Mouse (Mus musculus) adrenal gland, adult 18-20 months (tissue): ENCODE measurements around the gene Shisa9. TPM values are rescaled to one million over a fixed set of nuclear protein-coding genes. Genes with fewer than 3 reads are reported as not detected.

Experiments
- DNase-seq, 2 experiments: peaks; one replicate each; pipeline ENCODE4 v3.0.0; 2021 to 2022; ENCODE audit warnings: low spot score in 2 of 2
- total RNA-seq, 2 experiments: library from RNA; stranded (reverse); gene quantifications; 1 replicate in 1 of 2; 2 replicates in 1 of 2; pipeline ENCODE4 v1.2.3; 2021

The Shisa9 gene
- total RNA-seq, 2 experiments from 2014 or later = 4.3 to 5.5 TPM

- no peak for DNase-seq
Observed at GRCm38 (mm10) chr16:12052051-12052450, 68.1 kb downstream of the Shisa9 start.

DNA sequence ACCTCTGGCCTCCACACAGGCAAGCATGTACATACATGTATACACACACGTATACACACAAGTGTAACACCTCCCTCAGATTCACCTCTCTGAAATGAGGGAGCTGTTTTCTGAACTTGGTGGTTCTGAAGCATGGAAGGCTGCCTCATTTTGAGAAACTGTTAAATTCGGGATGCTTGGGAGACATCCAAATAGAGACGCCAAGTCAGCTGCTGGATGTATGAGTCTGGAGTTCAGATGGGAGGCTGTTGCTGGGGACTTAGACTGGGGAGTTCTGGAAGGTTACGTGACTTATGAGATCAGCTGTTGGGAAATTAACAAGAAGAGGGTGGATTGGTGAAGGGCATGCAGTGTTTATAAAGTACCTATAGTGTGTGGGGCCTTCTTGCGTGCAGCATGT is 88.7 kb downstream of the Shisa9 start:
- DNase-seq = no peak

DNA sequence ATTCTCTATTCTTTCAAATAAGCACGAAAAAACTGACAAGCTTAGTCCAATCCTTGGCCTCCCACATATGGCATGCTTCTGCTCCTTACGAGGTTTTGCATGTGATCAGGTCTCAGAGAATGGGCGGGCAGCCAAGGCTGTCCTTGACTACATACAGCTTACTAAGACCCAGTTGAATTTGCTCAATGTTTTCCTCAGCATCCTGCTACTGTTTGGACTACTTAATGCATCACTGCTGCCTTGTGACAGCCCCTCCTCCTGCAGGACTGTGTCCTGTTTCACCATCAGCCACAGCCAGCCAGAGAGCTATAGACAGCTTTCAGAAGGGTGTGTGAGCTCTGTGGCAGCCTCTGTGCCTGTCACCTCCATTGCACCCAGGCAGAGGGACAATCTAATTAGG is 92.4 kb downstream of the Shisa9 start:
- DNase-seq = peak; percentile 32 to 33

DNA sequence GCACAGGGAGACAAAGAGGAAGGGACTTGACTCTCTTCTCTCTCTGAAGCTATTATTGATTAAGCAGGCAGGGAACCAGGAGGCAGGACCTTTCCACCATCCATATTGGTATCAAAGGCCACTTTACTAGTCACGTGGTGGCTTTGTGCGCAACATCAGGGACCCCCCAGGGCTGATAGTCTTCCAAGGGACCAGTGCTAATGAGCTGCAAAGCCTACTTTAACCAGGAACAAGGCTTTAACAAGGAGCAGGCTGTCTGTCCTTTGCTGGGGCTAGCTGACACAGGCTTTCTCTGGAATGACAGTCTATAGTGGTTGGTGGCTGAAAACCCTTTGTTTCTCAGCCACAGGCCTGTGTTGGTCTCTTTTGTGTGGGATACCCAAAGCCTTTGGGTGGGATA is 92.8 kb downstream of the Shisa9 start:
- DNase-seq = no peak

- DNase-seq = no peak
Observed at GRCm38 (mm10) chr16:12083082-12083481, 99.2 kb downstream of the Shisa9 start.

DNA sequence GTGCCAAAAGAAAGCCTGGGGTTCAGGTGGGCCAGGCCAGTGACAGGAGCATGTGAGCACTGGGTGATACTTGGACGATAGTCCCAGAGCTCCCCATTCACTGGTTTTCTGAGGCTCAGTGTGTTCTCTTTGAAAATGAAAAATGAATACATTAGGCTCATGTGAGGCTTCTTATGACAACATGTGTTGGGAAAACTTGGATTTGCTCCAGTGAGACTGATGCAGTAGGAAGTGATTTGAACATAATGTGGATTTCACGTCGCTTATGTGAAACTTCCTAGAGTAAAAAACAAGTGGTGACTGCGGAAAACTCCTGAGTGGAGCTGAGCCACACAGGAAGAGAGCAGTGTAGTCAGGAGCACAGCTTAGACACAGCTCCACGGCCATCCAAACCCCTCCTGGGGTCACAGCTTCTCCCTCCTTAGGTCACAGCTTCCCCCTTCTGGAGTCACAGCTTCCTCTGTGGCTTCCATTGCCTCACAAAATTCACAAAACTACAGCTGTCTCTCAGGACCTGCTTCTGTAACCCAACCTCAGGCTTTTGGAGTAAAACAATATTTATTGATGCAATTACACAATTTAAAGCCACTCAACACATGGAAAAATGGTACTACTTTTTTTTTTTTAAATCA is 106.8 kb downstream of the Shisa9 start:
- DNase-seq = no peak

DNA sequence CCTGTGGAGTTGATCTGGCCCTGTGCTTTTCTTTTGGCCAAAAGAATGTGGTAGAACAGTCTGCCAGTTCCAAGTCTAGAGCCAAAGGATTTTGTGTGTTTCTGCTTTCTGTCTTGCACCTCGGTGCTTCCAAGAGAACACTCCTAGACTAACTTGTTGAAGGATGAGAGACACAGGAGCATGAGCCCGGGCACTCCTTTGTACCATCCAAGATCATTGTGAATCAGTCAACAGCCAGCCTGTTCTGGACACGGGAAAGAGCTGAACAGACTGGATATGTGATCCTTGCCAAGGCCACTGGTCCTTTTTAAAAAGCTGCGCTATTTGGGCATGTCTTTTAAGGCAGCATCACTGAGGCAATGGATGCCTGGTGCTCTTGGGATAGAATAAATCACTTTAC is 109.3 kb downstream of the Shisa9 start:
- DNase-seq = no peak

GRCm38 (mm10) chr16:12094784-12095315 is 110.9 kb downstream of the Shisa9 start:
- DNase-seq = no peak

- DNase-seq = no peak
Observed at GRCm38 (mm10) chr16:12095365-12095764, 111.5 kb downstream of the Shisa9 start.

- DNase-seq = no peak
Observed at GRCm38 (mm10) chr16:12108436-12108835, 124.5 kb downstream of the Shisa9 start.

DNA sequence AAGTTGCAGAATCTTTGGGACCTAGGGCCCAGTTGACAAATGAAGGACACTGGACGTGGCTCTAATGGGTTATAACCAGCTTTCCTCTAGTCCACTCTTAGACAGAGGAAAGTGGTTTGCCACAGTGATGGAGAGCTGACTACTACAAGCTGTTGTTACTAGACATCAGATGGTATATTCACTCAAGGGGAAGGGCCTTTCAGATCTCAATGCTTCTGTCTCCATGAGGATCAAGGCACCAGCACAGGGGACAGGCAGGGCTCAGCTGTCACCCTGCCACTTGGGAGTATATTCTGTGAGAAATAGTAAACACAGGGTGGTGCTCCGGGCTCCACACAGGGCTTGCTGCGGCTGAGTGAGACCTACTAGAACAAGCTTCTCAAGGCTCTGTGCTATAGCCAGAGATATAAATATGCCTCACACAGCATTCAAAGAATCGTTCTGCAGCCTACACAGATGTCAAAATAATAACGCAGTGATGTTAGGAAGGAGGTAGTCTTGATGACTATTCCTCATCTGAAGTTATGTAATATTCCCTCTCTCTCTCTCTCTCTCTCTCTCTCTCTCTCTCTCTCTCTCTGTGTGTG is 127.0 kb downstream of the Shisa9 start:
- no peak for DNase-seq

DNA sequence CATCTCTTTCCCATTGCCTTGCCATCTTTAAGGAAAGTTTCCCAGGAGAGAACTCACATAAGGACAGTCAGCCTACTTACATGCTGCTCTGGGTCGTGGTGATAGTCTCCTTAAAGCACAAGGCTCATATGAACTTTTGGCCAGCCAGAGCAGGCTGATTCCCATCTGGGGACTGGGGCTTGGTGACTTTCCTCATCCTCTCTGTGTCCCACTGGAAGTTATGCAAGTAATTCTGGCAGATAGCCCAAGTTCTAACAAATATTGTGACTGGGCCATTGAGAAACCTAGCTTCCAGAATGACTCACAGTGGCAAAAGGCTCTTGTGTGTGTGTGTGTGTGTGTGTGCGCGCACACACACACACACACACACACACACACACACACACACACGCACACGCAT is 130.5 kb downstream of the Shisa9 start:
- DNase-seq = no peak

GRCm38 (mm10) chr16:12115040-12115856 is 131.3 kb downstream of the Shisa9 start:
- DNase-seq = no peak

DNA sequence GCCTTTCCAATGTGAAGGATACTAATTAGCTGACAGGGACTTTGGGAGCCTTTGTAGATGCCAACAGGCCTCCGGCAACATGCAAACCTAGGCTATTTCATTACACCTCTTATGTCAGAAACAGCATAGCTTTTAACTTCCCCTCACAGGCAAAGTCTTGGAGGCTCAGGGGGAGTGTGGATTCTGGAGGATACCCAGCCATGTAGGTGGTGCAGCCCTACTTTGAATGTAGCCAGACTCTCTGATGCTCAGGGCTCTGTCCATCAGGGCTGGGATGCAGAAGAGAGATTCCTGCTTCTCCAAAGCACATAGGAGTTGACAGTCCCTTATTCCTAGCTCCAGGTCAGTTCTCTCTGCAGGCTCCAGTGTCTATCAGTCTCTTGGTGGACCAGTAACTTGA is 133.0 kb downstream of the Shisa9 start:
- no peak for DNase-seq

DNA sequence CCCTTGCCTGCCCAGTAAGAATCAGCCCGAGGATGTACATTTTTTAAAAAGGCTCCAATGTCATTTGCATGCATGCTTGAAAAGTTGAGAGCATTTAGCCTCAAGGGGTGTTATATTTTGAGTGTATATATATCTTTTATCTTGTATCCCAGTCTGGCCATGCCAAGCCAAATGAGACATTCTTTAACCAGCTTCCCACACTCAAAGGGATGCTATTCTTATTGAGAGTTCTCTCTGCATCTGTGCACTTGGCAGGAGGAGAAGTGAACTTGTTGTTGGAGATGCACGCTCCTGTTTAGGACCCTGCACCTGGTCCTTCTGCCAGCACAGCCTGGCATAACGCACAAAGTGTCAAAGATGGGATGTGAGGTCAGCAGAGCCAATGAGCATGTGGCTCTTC is 135.6 kb downstream of the Shisa9 start:
- DNase-seq = no peak

GRCm38 (mm10) chr16:12129782-12130181 is 145.9 kb downstream of the Shisa9 start:
- DNase-seq = no peak

DNA sequence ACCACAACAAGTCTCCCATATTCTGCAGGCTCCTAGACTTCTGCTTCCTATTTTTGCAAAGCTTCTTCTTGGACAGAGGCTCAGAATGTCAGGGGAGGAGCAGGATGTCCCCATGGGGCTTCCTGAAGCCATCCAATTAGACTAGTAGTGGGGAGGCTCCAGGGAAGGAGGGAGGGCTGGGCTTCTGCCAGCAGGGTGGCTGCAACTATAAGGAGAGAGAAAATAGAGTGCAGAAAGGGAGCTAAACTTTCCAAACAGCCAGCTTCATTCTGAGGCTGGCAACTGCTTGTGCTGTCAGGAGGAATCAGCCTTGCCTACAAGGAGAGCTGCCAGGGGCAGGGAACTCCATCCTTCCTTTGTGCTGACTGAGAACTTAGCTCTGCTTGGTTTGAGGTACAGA is 162.8 kb downstream of the Shisa9 start:
- no peak for DNase-seq

DNA sequence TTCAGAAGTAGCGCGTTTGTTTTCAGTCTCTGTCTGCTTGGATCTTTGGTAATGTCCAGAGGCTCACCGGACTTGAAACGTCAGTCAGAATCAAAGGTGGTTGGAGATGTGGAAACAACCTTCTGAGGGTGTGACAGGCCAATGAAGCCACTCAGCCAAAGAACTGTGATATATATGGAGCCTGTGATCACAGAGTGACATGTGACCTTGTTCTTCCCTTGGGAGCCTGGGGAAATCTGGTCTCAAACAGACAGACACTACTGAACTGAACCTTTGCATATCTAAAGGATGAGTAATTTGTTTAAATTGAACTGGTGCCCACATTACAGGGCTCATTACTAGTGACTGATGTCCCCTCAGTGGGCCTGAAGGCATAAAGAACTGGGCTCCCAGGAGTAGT is 168.1 kb downstream of the Shisa9 start:
- no peak for DNase-seq

DNA sequence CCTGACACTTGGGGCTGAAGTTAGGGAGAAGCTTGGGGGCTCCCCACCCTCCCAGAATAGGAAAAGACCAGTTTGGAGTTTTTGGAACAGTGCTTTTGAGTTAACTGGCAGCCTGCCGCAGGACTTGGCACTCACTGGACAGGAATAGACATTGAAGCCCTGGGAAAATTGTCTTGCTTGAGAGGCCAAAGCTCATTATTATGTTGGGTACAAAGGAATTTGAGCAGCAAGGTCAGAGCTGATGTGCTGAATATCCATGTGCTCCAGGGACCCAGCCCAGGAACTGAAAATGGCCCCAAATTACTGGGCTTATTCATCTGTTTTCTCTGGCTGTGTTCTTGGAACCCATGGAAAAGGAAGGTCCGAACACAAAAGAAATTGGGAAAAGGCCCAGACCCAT is 170.6 kb downstream of the Shisa9 start:
- no peak for DNase-seq

DNA sequence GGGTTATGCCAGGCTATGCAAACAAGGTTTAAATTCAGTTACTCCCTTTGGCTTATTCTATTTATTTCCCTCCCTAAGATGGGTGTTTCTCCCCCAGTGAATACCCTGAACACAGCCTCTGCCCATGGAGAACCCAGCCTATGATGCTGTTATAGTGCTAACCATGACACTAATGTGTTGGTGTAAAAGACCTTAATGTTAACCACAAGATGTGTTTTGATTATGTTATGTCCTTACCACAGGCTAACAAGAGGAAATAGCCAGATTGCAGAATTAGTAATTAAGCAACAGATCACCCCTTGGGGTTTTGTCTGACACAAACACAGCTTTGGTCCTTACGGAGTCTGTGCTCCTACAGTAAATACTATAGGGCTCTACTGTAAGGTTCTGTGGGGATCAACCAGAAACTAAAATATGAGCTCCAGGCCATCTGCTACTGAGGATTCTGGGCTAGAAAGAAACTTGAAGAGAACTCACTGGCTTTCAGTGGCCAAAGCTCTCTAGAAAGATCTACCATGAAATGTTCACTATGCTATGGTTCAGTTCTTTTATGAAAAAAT is 189.6 kb downstream of the Shisa9 start:
- no peak for DNase-seq

DNA sequence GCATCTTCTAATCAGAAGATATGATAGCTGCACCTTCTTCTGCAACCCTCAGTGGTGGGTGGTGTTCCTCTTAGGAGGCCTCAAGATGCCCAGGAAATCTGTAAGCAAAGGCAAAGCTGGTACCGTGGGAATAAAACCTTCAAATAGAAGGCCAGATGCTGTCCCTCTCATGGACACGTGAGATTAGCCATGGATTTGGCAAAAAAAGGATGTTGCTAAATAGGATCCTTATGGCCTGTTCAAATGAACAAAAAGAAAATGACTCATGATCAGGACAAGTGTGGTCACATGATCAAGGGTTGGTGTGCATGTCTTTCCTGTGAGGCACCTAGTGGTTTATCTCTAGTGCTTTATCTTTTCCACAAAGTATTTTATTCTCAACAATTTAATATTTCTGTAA is 194.1 kb downstream of the Shisa9 start:
- no peak for DNase-seq

DNA sequence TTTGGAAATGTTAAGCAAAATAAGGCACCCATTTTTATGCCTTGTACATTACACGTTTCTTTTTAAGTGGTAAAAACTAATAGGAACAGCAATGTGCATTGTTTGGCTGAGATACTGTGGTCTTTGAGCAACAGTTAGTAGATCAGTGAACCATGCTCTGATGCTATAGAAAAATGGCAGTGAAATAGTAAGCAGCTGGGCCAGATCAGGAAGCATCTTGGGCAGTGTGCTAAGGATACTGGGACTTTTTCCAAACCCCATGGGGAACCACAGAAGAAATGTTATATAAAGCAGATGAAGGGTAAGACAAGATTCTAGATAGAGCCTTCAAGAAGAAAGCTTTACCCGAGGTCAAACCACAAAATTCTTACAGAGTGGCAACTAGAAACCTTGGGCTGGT is 205.8 kb downstream of the Shisa9 start:
- DNase-seq = no peak
